Mouse (Mus musculus): ENCODE measurements around the gene Rnf24.

GRCm38 (mm10) chr2:131400846-131401245, 48.2 kb upstream of the Rnf24 start:
- no peak for TF ChIP-seq CTCF (IDR thresholded peaks at IDR 0.05; ENCODE audit: extremely low read depth, insufficient read depth, low read length)
- TF ChIP-seq POLR2A (IDR thresholded peaks at IDR 0.05; ENCODE audit: extremely low read depth, insufficient read depth, low read length): no peak
